Mouse (Mus musculus): ENCODE results near the gene Lgals7. TPM values are rescaled to one million over a fixed set of nuclear protein-coding genes. Genes with fewer than 3 reads are reported as not detected.

The Lgals7 gene
- polyA plus RNA-seq, 1 experiment from 2014 or later, result 1.9 TPM

DNA sequence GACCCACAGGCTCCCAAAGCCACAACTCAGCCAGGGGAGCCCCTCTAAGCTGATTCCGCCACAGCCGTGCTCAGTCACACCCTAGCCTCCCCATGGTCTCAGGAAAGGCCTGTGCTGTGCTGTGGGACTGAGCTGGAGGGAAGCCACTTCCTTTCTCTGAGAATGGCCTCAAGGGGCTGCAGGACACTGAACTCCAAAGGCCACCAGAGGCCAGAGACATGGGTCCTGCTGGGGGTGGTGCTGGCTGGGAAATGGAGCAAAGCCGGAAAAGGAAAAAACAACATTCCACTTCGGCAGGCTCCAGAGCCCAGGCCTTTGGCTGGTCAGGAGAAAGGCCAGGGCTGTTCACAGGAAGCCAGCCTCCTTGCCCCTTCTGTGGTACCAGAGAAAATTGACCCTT is 48.0 kb downstream of the Lgals7 start:
- no peak overlapping the region for H3K4me3 ChIP-seq
- no peak for DNase-seq (ENCODE audit: low spot score)
- 60% methylated on average over 4 of the region's 4 CpGs for WGBS
- H3K4me1 ChIP-seq, result peaks cover 12% of the 10 kb centered on the region
- H3K9me3 ChIP-seq, result no peaks in the 10 kb centered on the region
- H3K36me3 ChIP-seq (replicated peaks), result peaks cover 100% of the 10 kb centered on the region
- H3K27me3 ChIP-seq (replicated peaks; ENCODE audit: low read depth, poor library complexity, severe bottlenecking), result no peaks in the 10 kb centered on the region
- H3K27ac ChIP-seq (replicated peaks), result peak overlapping the region; percentile 19; the same call in 1 of the 2 replicates

DNA sequence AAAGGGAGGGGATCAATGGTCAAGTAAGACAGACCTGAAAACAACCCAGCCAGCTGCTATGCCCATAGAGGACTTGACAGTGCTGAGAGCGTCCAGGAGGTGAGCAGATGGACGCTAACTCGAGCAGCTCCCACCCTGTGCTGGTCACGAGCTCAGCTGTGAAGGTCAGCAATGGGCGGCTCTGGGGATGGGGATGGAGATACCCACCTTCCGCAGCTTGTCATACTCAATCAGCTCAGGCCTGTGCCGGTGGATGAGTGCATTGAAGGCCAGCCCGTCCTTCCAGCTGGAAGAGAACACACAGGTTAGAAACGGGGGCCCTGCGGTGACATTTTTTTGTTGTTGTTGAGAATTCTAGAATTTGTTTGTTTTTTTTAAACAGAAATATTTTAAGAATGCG is 49.5 kb downstream of the Lgals7 start:
- no peak overlapping the region for H3K27ac ChIP-seq (replicated peaks)

More for the DNA sequence above, 49.5 kb downstream of the Lgals7 start:
- Histone ChIP-seq H3K27me3 (replicated peaks; ENCODE audit: low read depth, poor library complexity, severe bottlenecking) (no peaks in the 10 kb centered on the region), H3K36me3 (replicated peaks) (peaks cover 100% of the 10 kb centered on the region), H3K4me3 (no peak overlapping the region), H3K4me1 (peaks cover 14% of the 10 kb centered on the region), H3K9me3 (no peaks in the 10 kb centered on the region)
- WGBS, result 73% methylated on average over 11 of the region's 11 CpGs
- DNase-seq (ENCODE audit: low spot score), result no peak

Other genes starting within 250 kb of the Lgals7 start
- not detected in 2 replicates for gene Acp7, start 232.5 kb upstream of the Lgals7 start, polyA plus RNA-seq (2016; fragmentation: Nextera tagmentation; extraction: Ambion mirVana)
- 7.8 TPM in 2 replicates for gene Fbxo27, start 171.0 kb upstream of the Lgals7 start, polyA plus RNA-seq (2016; fragmentation: Nextera tagmentation; extraction: Ambion mirVana)
- 11.9 and 14.3 TPM in 2 replicates for gene Fbxo17, start 147.0 kb upstream of the Lgals7 start, polyA plus RNA-seq (2016; fragmentation: Nextera tagmentation; extraction: Ambion mirVana)
- gene Mrps12, start 122.0 kb upstream of the Lgals7 start, polyA plus RNA-seq (2016; fragmentation: Nextera tagmentation; extraction: Ambion mirVana), result 163 and 164 TPM in 2 replicates
- 40.3 and 44.6 TPM in 2 replicates for gene Sars2, start 121.9 kb upstream of the Lgals7 start, polyA plus RNA-seq (2016; fragmentation: Nextera tagmentation; extraction: Ambion mirVana)
- gene Ccer2, start 107.7 kb upstream of the Lgals7 start, polyA plus RNA-seq (2016; fragmentation: Nextera tagmentation; extraction: Ambion mirVana), result 0.49 and 2.1 TPM in 2 replicates
- 64.4 and 64.8 TPM in 2 replicates for gene Sirt2, start 97.1 kb upstream of the Lgals7 start, polyA plus RNA-seq (2016; fragmentation: Nextera tagmentation; extraction: Ambion mirVana)
- 55.1 and 55.5 TPM in 2 replicates for gene Nfkbib, start 96.3 kb upstream of the Lgals7 start, polyA plus RNA-seq (2016; fragmentation: Nextera tagmentation; extraction: Ambion mirVana)
- gene Rinl, start 74.9 kb upstream of the Lgals7 start, polyA plus RNA-seq (2016; fragmentation: Nextera tagmentation; extraction: Ambion mirVana), result 2.2 and 2.8 TPM in 2 replicates
- 325 and 346 TPM in 2 replicates for gene Hnrnpl, start 55.3 kb upstream of the Lgals7 start, polyA plus RNA-seq (2016; fragmentation: Nextera tagmentation; extraction: Ambion mirVana)
- gene Ech1, start 38.6 kb upstream of the Lgals7 start, polyA plus RNA-seq (2016; fragmentation: Nextera tagmentation; extraction: Ambion mirVana), result 75.8 and 81.7 TPM in 2 replicates
- 4.4 and 4.9 TPM in 2 replicates for gene Lgals4, start 30.0 kb upstream of the Lgals7 start, polyA plus RNA-seq (2016; fragmentation: Nextera tagmentation; extraction: Ambion mirVana)
- gene Capn12, start 17.6 kb downstream of the Lgals7 start, polyA plus RNA-seq (2016; fragmentation: Nextera tagmentation; extraction: Ambion mirVana), result 0.44 and 0.55 TPM in 2 replicates
- 260 and 269 TPM in 2 replicates for gene Actn4, start 98.5 kb downstream of the Lgals7 start, polyA plus RNA-seq (2016; fragmentation: Nextera tagmentation; extraction: Ambion mirVana)
- gene Eif3k, start 118.0 kb downstream of the Lgals7 start, polyA plus RNA-seq (2016; fragmentation: Nextera tagmentation; extraction: Ambion mirVana), result 444 and 454 TPM in 2 replicates
- gene Map4k1, start 118.2 kb downstream of the Lgals7 start, polyA plus RNA-seq (2016; fragmentation: Nextera tagmentation; extraction: Ambion mirVana), result 11.6 and 14.4 TPM in 2 replicates

Data from embryonic facial prominence, embryonic 10.5 days (tissue).